Mouse (Mus musculus) brain, adult 10 weeks (tissue): ENCODE measurements around the gene Cd48. TPM values are rescaled to one million over a fixed set of nuclear protein-coding genes. Genes with fewer than 3 reads are reported as not detected.

Source experiments
- polyA plus RNA-seq: library from polyadenylated mRNA; stranded (reverse); fragments of 350-450 nt; fragmentation: Illumina TruSeq; extraction: RNeasy Lipid Tissue Mini Kit (QIAGEN cat#74804); gene quantifications from one replicate; pipeline ENCODE4 v1.2.3, GENCODE M21; 2015; ENCODE audit warnings: low read depth, low replicate concordance

The Cd48 gene
- 2.5 TPM for polyA plus RNA-seq

DNA sequence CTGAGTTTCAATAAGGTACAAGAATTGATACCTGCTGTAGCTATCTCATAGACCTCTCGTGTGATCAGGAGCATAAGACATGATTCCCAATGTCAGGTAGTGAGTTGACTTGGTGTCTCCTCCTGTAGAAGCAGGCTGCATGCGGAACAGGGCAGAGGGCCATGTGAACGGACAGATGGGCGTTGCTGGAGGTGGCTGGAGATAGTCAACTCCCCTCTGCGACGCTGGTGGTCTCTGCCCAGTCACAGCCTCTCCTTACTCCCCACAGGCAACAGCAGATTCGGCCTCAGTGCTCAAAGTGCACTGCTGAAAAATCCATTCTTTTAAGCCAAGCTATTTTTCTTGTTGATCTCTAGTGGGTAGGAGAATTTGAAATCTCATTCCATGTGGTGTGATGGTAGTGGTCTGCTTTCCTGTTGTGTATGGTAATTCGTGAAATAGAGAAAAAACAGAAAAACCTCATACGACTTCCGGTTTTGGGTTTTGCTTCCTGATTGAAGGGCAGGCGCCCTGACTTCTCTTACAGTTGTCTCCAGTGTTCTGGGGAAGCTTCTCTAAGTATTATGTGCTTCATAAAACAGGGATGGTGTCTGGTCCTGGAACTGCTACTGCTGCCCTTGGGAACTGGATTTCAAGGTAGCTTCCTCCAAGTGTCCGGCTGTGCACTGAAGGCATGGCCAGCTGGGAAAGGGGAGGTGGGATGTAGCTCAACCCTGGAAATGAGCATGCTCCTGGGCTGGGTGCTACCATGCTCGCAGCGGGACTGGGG, at the start of gene Cd48:
Gene Cd48, plus strand, starts transcription at position 479 of the 769 bp plus-strand sequence.

DNA sequence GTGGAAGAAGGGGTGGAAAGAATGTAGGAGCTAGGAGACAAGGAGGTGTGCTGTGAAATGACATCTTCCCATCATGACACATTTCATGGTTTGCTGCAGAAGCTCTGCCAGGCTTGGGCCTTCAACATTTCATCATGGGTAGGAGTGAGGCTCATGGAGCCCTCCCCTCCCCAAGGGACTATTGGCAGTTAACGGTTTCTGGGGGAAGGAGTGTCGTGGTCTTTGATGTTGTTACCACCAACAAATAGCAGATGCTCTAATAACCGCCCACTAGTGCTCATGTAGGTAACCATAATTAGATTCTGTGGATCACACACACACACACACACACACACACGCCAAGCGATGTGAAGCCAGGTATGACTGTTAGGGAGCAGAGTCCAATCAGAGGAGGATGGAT, 29.1 kb upstream of the Cd48 start, which contains the start of gene Slamf7:
Gene Slamf7, minus strand, starts transcription at position 302 of the 400 bp plus-strand sequence.

Other genes starting within 250 kb of the Cd48 start
- gene F11r, start 244.5 kb upstream of the Cd48 start, polyA plus RNA-seq = 10.4 TPM
- 6.3 TPM for gene Alyref2, start 178.5 kb upstream of the Cd48 start, polyA plus RNA-seq
- not detected for gene Itln1, start 146.7 kb upstream of the Cd48 start, polyA plus RNA-seq
- not detected for gene Cd244a, start 122.8 kb upstream of the Cd48 start, polyA plus RNA-seq
- 0.21 TPM for gene Ly9, start 74.6 kb upstream of the Cd48 start, polyA plus RNA-seq
- not detected for gene Slamf7, start 29.0 kb upstream of the Cd48 start, polyA plus RNA-seq
- gene Slamf1, start 85.1 kb downstream of the Cd48 start, polyA plus RNA-seq = 0.24 TPM
- gene Cd84, start 157.7 kb downstream of the Cd48 start, polyA plus RNA-seq = 5.3 TPM
- gene Gm10521, start 213.7 kb downstream of the Cd48 start, polyA plus RNA-seq = not detected
- 0.34 TPM for gene Slamf6, start 235.5 kb downstream of the Cd48 start, polyA plus RNA-seq